Mouse (Mus musculus): ENCODE results near the gene Akr1c12.
"Not testable (repeated sequence)": the region's sequence is repeated elsewhere in the genome, so short reads cannot be mapped to it uniquely, and the experiment has no call there.

DNA sequence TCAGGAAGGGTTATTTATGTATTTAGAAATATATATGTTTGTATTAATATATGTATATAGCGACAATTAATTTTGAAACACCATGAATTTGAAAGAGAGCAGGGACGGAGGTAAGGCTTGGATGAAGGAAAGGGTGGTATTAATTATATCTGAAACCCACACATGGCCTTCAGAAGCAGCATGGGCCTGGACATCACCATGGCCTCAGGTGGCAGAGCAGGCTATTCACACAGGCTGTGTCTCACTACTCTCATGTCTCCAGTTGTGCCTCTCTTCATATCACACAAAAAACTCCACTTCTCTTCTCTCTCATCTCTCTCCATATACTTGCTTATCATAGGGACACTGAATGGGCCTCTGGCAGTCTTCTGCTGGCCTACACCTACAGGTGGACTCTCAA is 13.8 kb downstream of the Akr1c12 start:
- not testable (repeated sequence) for TF ChIP-seq GATA1 (IDR thresholded peaks at IDR 0.05; ENCODE audit: borderline replicate concordance, low read length); FLI1 (IDR thresholded peaks at IDR 0.05; ENCODE audit: low read length)

Data from megakaryocyte, embryonic 14.5 days (primary cell).